Mouse (Mus musculus) embryonic stem cell, embryonic (primary cell): ENCODE results near the gene Vwa2.

Experiments used
- CTCF ChIA-PET, 4 experiments: fragments of 300-600 bp in 2 of 4; fragments of 350-600 bp in 2 of 4; sonication (Branson Sonifier 250); formaldehyde crosslinking; loops; one replicate each; lab custom pipeline; 2022; ENCODE audit warnings: inconsistent platforms in 2 of 4; lab: Charles Lee
- POLR2A ChIA-PET, 4 experiments: fragments of 300-600 bp in 2 of 4; fragments of 350-600 bp in 2 of 4; sonication (Branson Sonifier 250); formaldehyde crosslinking; loops; one replicate each; lab custom pipeline; 2022; ENCODE audit warnings: antibody characterized with exemption in 4 of 4, inconsistent platforms in 1 of 4; lab: Charles Lee

Gene Vwa2

DNA sequence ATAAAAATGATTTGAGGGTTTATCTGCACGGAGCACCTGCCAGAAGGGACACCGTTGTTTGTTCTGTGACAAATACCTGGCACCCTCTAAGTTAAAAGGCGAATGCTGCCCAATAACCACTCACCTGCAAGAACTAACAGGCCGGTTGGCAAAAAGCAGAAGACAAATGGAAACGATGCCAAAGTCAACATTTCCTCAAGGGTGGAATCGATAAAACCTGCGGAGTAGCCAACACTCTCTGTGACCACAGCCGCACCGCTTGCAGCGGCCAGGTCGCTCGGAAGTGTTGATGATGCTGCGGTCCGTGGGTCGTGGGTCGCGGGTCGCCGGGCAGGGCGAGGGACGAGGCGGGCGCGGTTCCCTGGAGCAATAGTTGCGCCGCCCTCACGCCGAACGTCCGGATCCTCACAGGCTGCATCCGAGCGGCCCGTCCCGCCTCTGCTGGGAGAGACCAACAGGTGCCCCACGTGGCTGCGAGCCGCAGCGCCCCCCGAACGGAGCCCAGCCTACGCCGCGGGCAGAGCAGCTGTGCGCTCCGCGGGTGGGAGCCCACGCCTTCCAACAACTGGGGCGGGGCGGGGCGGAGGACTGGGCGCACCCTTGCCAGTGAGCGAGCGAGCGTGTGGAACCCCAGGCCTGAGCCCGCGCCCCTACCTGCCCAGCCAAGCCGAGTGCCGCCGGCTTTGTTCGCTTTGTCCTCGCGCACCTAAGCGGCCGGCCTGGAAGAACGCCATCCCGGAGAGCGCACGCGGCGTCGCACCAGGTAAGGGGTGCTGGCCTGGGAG is at the start of gene Vwa2:
Gene Vwa2, plus strand, starts transcription at position 434 of the 785 bp plus-strand sequence.
- ChIA-PET CTCF (no interaction called here), POLR2A (no interaction called here)

DNA sequence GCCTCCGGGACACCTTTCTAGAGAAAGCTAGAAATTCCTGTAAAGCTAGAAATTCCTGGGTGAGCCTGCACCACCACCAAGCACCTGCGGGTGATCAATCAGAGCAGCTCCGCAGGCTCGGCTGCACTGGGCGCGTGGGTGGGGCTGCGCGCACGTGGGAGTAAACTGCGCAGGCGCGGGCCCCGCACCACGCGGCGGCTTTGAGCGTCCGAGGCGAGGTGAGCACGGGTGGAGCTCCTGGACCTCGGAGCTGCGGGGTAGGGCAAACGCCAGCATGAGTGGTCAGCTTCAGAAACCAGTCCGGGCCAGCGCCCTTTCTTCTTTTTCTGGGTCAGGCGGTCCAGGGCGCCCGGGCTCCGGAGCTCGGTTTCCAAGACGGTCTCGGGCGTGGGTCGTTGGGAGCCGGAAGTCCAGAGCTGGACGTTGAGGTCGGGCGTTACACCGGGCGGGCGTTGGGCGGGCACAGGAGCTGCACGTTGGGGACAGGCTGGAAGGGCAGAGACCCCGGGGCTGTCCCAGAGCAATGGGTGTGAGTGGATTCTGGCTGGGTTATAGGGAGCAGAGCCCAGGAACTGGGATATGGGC is 47.9 kb upstream of the Vwa2 start, which contains the start of gene Tdrd1:
Gene Tdrd1, plus strand, starts transcription at position 163 of the 585 bp plus-strand sequence.
- CTCF ChIA-PET: interaction anchor here in 2 of 4 experiments (0.5 to 1.0 kb wide), 3 partner anchors 35 to 110 kb away, joined by 3 to 5 read pairs (median 4); no protein-coding TSS in a partner anchor
- POLR2A ChIA-PET: interaction anchor here in 3 of 4 experiments (0.8 to 1.3 kb wide), 3 partner anchors 9 to 11 kb away, joined by 3 read pairs; no protein-coding TSS in a partner anchor

DNA sequence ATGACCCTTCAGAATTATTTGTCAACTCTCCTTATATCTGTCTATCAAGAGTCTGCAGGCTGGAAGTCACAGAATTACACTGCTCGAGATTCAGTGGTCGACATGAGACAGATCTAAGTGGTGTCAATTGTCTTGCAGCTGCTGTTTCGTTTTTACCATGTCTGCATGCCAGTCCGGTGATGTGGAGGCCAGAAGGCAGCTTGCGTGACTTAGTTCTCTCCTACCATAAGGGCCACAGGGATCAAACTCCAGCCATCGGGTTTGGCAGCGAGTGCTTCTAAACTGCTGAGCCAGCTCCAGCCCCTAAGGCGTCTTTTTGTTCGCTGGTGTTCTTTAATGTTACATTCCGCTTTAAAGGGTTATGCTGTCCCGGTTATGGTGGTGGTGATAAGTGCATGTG is 45.7 kb upstream of the Vwa2 start:
- ChIA-PET CTCF (no interaction called here), POLR2A (no interaction called here)

DNA sequence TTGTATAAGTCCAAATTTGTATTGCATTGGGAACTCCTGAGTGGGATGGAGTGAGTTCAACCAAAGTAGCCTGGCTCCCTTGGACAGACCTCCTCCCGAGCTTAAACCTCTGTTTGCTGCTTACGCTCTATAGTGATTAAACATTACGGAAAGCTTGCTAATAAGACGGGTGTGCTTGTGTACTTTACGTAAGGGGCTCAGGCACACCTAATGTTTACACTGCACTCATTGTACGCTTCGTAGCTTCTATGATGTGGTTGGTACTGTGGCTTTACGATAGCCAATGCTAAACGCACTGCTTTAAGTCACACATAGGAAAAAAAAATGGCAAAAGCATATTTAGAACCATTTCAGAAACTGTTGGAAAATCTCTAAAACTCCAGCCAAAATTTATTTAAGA is 44.8 kb upstream of the Vwa2 start:
- POLR2A ChIA-PET: interaction anchor here in 1 of 4 experiments (0.6 to 1.2 kb wide), 2 partner anchors 41 to 450 kb away, joined by 3 to 4 read pairs; no protein-coding TSS in a partner anchor
- CTCF ChIA-PET: interaction anchor here in 1 of 4 experiments (0.6 kb wide), 1 partner anchor 91 kb away, joined by 4 read pairs; no protein-coding TSS in a partner anchor

DNA sequence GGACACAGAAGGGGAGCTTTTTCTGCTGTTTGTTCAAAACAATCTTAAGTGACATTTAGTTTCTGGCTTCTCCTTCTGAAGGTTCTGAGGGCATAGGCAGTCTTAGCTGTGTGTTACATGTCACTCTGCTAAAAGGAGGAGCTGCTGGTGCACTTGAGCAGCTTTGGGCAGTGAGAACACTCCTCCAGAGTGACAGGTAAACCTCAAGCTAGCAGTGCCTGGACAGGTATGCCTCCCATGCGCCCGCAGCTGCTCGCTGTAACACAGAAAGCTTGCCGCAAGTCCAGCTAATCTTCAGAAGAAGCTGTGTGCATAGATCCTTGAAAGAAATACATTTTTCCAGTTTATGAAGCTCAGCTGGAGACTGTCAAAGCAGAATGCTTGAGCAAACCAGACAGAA is 43.9 kb upstream of the Vwa2 start:
- ChIA-PET CTCF (no interaction called here), POLR2A (interaction anchor here in 1 of 4 experiments (0.6 to 1.2 kb wide), 3 partner anchors 40 to 449 kb away, joined by 3 to 6 read pairs (median 4); no protein-coding TSS in a partner anchor)

DNA sequence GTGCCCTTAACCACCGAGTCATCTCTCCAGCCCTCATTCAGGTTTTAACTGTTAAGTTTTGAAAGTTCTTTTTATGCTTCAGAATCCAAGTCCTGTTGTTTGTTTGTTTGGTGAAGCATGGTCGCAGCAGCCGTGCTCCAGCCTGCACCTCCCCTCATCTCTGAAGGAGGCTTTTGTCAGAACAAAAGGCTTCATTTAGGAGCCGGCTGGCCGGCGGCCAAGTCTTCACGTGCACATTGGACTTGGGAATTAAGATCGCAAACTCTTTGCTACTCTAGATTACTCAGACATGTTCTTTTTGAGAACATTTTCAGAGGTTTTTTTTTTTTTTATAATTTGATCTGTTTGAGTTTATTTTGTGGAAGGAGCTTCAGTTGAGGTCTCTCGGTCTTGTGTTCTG is 38.7 kb upstream of the Vwa2 start:
- POLR2A ChIA-PET: interaction anchor here in 2 of 4 experiments (0.8 to 1.0 kb wide), 2 partner anchors 9 to 16 kb away, joined by 3 read pairs; partner anchors contain the start of gene Tdrd1 (in 1 of the 2)
- CTCF ChIA-PET: interaction anchor here in 1 of 4 experiments (0.6 kb wide), 1 partner anchor 300 kb away, joined by 8 read pairs; no protein-coding TSS in a partner anchor

DNA sequence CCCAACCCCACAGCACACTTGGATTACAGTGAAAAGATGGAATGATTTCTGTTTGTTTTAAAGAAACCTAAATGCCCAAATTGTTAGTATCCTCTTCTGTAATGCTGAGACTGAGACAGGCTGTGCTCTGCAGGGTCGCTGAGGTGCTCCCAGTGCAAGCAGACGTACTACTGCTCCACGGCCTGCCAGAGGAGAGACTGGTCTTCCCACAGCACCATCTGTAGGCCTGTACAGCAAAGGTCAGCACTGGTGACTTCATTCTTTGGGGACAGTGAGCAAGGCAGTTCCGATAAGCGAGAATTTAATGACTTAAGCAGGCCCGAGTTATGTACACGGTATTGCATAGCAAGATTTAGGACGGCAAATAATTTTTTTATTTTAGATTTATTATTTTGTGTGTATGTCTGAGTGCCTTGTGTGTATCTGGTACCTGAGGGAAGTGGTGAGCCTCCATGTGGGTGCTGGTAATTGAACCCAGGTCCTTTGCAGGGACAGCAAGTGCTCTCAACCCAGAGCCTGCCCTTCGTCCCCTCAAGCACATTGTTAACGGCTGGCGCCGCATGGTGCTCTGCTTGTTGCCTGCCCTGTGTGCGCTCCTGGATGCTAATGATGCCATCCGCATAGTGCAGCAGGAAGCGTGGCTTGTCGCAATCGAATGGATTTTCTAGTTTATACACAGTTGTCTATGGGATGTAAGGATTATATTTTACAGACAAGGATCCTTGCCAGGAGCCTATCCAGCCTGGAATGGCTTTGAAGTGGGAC is 34.9 kb upstream of the Vwa2 start:
- ChIA-PET POLR2A (no interaction called here), CTCF (interaction anchor here in 1 of 4 experiments (0.7 kb wide), 1 partner anchor 105 kb away, joined by 3 read pairs; no protein-coding TSS in a partner anchor)

DNA sequence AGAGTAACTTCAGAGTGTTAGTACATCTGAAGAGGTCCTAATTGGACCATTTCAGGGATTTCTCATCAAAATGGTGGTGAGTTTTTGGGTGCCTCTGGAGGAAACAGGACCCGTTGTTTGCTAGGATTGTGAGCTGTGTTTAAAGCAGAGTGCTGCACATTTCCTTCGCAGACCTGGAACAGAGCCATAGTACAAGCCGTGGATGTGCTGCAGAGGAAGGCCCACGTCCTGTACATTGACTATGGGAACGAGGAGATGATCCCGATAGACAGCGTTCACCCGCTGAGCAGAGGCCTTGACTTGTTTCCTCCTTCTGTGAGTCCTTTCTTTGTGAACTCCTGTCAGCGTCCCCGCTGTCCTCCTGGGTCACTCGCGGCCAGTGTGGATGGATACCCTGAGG is 31.1 kb upstream of the Vwa2 start:
- POLR2A ChIA-PET: interaction anchor here in 2 of 4 experiments (0.7 to 1.6 kb wide), 2 partner anchors 20 to 21 kb away, joined by 3 to 5 read pairs; partner anchors contain the start of gene Ccdc186 (in 1 of the 2)
- CTCF ChIA-PET: interaction anchor here in 1 of 4 experiments (0.6 kb wide), 1 partner anchor 1098 kb away, joined by 3 read pairs; no protein-coding TSS in a partner anchor

DNA sequence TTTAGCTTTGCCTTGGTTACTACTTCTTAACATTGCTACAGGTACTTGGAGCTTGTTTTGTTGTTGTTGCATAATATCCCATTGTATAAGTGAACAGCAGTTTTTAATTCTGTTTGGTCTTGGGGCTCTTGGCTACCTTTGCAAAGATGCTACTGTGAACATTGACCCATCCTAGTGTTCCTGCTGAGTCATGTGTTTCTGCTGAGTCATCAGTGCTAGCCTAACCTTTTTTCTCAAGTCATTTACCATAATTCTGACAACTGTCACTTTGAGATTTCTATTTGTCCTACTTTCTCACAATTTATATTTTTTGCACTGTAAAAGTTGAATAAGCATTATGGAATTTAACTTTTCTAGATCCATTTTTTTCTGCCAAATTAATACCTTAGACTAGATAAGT is 21.5 kb upstream of the Vwa2 start:
- POLR2A ChIA-PET: no interaction called here
- CTCF ChIA-PET: interaction anchor here in 2 of 4 experiments (0.5 to 1.2 kb wide), 2 partner anchors 179 to 1522 kb away, joined by 3 read pairs; no protein-coding TSS in a partner anchor

DNA sequence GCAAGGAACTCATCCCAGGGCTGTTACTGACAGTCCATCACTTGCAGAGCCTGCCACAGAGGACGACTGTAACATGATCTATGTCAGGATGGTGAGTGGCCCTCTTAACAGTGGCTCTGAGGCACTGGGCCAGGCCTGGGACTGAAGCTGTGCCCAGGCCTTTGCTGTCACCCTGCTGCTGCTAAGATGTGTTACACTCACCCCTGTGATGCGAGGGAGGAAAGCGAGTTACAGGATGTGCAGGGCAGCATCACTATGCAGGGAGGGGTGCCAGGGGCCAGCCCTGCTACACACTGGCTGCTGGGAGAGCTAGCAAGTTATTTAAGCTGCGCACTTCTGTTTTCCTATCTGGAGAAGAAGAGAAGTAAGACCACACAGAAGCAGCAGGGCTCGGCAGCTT is 17.6 kb upstream of the Vwa2 start:
- ChIA-PET CTCF (no interaction called here), POLR2A (no interaction called here)

DNA sequence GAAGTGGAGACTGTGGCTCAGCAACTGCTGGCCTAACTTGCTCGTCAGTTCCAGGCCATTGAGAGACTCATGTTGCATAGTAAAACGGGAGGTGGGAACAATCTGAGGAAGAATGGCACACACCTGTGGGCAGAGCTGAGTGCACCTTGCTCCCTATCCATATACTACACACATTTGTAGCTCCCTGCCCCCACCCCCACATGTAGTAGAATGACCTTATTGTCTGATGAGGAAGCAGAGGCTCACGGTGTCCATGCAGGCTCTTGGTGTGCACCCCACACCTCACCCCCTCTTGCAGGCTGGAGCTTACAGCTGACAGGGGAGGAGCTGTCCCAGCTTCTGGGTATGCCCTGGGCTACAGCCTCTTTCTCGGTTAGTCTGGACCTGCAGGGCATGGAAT is 6.3 kb upstream of the Vwa2 start:
- ChIA-PET POLR2A (interaction anchor here in 1 of 4 experiments (0.7 kb wide), 1 partner anchor 12 kb away, joined by 3 read pairs; no protein-coding TSS in a partner anchor), CTCF (no interaction called here)

DNA sequence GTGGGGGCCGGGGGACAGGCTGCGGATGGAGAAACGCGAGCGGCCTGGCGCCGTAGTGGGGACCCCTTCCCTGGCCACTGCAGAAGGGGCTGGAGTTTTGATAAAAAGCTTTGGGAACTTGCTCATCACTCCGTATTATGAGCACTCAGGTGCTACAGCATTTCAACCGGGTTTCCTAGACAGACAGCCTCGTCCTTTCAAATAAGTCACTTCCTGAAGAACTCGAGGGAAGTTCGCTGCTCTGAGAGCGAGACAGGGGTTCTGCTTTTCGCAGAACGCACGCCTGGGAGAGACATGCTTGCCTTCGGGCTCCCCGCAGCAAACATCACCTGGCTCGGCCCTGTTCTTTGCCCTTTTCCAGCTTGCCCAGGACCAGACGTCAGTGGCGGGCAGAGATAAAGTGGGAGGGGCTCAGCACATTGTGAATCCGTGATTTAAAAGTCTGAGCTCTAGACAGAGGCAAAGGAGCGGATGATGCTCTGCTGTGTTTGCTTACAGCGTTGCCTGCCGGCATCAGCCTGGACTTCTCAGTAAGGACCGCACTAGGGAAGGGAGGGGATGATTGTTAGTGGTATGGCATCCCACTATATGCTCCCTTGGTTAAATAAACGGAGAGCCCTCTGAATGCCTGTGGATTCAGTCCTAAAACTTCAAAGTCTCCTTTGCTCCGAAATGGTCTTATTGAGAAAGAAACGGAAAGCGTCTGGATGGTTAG is 709 bp downstream of the Vwa2 start:
- ChIA-PET CTCF (no interaction called here), POLR2A (interaction anchor here in 3 of 4 experiments (0.6 to 1.0 kb wide), 3 partner anchors 9 to 483 kb away, joined by 3 to 6 read pairs (median 4); partner anchors contain the start of gene Ccdc186 (in 1 of the 3))

DNA sequence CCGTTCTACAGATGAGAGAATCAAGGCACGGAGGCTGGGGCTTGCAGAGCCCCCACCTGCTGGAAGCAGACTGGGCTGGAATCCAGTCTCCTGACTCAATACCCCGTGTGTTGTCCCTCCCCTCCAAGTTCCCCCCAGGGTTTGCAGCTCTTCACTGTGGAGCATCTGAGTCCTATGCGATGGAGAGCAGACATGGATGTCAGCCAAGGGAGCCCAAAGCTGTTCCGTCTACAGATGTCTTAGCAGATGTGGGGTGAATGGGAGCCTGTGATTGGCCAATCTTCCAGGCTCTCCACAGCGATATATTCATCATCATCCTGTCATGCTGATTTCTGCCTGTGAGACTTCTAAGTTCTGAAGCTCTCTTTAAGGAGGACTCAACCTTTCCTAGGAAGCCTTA is 3.3 kb downstream of the Vwa2 start:
- ChIA-PET POLR2A (interaction anchor here in 1 of 4 experiments (0.6 to 0.8 kb wide), 2 partner anchors 11 to 375 kb away, joined by 3 to 4 read pairs; no protein-coding TSS in a partner anchor), CTCF (interaction anchor here in 1 of 4 experiments (0.5 kb wide), 1 partner anchor 316 kb away, joined by 7 read pairs; no protein-coding TSS in a partner anchor)

DNA sequence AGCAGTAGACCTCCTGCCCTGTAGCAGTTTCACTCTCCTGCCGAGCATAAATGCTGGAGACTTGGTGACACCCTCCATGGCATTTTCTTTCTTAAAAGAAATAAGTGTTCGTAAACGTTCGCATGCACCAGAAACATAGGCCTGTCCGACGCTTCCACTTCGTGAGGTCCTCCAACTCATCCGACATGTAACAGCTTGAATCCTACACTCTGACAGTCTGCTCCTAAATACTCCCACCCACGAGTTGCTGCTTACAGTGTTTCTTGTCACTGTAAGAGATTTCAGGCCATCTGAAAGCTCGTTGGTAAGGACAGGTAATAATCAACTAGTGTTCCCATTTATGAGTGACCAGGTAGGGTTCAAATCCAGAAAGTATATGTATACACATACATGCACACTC is 13.8 kb downstream of the Vwa2 start:
- ChIA-PET CTCF (no interaction called here), POLR2A (no interaction called here)

DNA sequence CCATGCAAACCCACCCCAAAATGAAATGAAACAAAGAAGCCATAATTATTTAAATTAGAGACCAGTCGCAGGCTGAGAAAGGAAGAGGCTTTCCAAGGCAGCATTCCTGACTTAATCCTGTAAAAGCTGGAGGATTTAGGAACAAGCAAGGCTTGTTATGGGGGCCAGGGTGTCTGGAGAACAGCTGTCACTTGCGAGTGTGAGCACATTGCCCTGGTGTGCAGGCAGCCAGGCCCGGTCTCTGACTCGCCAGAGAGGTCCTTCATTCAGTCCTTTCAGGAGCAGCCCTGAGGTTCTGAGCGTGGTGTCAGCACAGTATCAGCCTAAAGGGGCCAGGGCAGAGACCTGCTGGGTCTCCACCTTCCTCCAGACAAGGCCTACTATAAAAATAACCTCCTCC is 14.6 kb downstream of the Vwa2 start:
- CTCF ChIA-PET: no interaction called here
- POLR2A ChIA-PET: no interaction called here

DNA sequence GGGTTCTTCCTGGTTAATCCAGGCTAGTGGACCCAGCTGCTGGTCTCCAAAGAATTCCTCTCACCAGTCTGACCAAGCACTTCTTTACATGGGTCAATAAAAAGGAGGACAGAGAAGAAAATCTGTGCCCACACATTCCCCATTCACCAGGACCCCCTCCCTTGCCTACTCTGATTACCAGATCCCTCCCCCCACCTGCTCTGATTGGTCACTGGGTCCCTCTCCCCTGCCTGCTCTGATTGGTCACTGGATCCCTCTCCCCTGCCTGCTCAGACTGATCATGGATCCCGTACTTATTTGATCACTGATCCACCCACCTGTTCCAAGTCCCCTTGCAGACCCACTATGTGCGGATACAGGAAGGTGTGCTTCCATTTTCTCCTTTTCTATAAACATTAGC is 17.4 kb downstream of the Vwa2 start:
- ChIA-PET CTCF (interaction anchor here in 2 of 4 experiments (0.8 to 1.0 kb wide), 2 partner anchors 438 to 522 kb away, joined by 3 to 5 read pairs; no protein-coding TSS in a partner anchor), POLR2A (no interaction called here)

DNA sequence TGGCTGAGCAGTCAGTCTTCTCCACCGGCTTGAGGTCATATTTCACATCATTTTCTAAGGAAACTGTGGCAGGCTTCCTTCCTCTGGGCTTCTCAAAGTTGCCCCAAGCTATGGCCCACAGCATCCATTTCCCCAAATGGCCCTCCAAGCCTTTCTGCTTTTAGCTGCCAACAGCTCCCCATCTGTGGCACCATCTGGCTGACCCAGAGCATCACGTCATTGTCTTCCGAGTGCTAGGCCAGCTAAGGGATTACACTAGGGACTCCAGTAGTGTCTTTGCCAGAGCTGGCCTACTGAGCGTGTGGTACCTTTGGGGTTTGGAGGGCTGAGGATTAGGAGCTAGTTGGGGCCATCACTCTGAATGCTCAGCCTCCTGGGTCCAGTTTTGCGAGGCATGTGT is 18.5 kb downstream of the Vwa2 start:
- CTCF ChIA-PET: no interaction called here

DNA sequence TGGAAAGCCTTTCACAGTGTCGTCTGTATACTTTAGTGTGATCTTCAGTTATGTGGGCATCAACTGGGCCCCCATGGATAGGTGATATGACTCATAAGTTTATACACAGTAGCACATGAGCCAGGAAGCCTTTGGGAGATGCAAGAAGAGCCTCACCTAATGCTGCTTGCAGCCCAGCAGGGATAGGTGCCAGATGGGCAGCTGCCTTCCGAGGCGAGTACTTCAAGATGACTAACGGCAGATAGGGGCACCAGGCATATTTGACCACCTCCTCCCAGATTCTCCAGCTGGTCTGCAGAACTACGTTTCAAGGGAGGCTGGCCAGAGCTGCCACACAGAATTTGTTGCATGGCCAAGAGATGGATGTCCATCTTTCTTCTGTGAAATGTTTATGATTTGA is 19.3 kb downstream of the Vwa2 start:
- CTCF ChIA-PET: interaction anchor here in 1 of 4 experiments (0.9 kb wide), 1 partner anchor 15 kb away, joined by 3 read pairs; no protein-coding TSS in a partner anchor
- POLR2A ChIA-PET: interaction anchor here in 1 of 4 experiments (0.7 kb wide), 1 partner anchor 589 kb away, joined by 3 read pairs; no protein-coding TSS in a partner anchor

More for the DNA sequence above, 18.5 kb downstream of the Vwa2 start:
- POLR2A ChIA-PET: no interaction called here
